Mouse (Mus musculus): Measurements from ENCODE around the gene Nanp.

- TF ChIP-seq EP300 (IDR thresholded peaks at IDR 0.05; ENCODE audit: low read depth) (no peak), CTCF (IDR thresholded peaks at IDR 0.05; ENCODE audit: low read depth) (no peak)
Measured at GRCm38 (mm10) chr2:150999021-150999420, 40.2 kb downstream of the Nanp start.
